Mouse (Mus musculus) heart, adult 2 months (tissue): ENCODE measurements around the gene Glis3. TPM values are rescaled to one million over a fixed set of nuclear protein-coding genes. Genes with fewer than 3 reads are reported as not detected.

ENCODE experiments used
- DNase-seq, 2 experiments: peaks; one replicate each; pipeline ENCODE4 v3.0.0; 2021
- H3K27ac ChIP-seq: fragments of 200-600 bp; 2 replicates; pipeline ENCODE4 v1.8.1; 2022
- H3K27me3 ChIP-seq: fragments of 200-500 bp; 2 replicates; pipeline ENCODE4 v1.6.1; 2012; ENCODE audit warnings: mild to moderate bottlenecking, low read length, inconsistent platforms, mixed read lengths; ENCODE audit not compliant: control insufficient read depth, insufficient read depth
- H3K36me3 ChIP-seq: fragments of 200-500 bp; 2 replicates; pipeline ENCODE4 v1.6.1; 2012; ENCODE audit warnings: low read length, inconsistent platforms; ENCODE audit not compliant: control insufficient read depth, insufficient read depth
- H3K4me1 ChIP-seq: fragments of 200-500 bp; 2 replicates; pipeline ENCODE4 v1.6.1; 2011; ENCODE audit warnings: low read length; ENCODE audit not compliant: control insufficient read depth, insufficient read depth
- H3K4me3 ChIP-seq: fragments of 200-600 bp; 2 replicates; pipeline ENCODE4 v1.8.1; 2022
- H3K79me2 ChIP-seq: fragments of 200-500 bp; replicated peaks from 2 replicates; pipeline ENCODE4 v1.6.1; 2012; ENCODE audit warnings: mild to moderate bottlenecking, inconsistent platforms, low read length, moderate library complexity, mixed read lengths; ENCODE audit not compliant: control insufficient read depth, insufficient read depth
- H3K9ac ChIP-seq: fragments of 200-500 bp; 2 replicates; pipeline ENCODE4 v1.6.1; 2012; ENCODE audit warnings: low read depth, mild to moderate bottlenecking, control low read depth, inconsistent platforms, low read length, mixed read lengths
- CTCF ChIP-seq: fragments of 200-600 bp; IDR thresholded peaks from 2 replicates; pipeline ENCODE4 v1.8.1; 2022; ENCODE audit warnings: antibody characterized with exemption, mild to moderate bottlenecking, moderate library complexity
- EP300 ChIP-seq: fragments of 200-500 bp; IDR thresholded peaks from 2 replicates; pipeline ENCODE4 v1.6.1; 2011; ENCODE audit warnings: low read depth, low read length, control low read depth; ENCODE audit not compliant: insufficient read depth
- POLR2A ChIP-seq: fragments of 200-500 bp; IDR thresholded peaks from 2 replicates; pipeline ENCODE4 v1.6.1; 2011; ENCODE audit warnings: mild to moderate bottlenecking, low read depth, low read length, control low read depth; ENCODE audit not compliant: insufficient read depth
- WGBS: fragments of 180-500 bp; shearing (Covaris S2); methylation state at CpG from one replicate; pipeline ENCODE4 v1.1.7; 2018; 5-methylcytosine and 5-hydroxymethylcytosine counted together
- intact Hi-C: fragments of 180-260 bp; cut with DNase I; formaldehyde crosslinking; loops from one replicate; pipeline ENCODE4 v1.15.1; 2025
- polyA plus RNA-seq: library from polyadenylated mRNA; depleted of rRNA; stranded (reverse); fragments of >200 nt; gene quantifications from 2 replicates; pipeline ENCODE4 v1.2.3, GENCODE M21; 2012
- total RNA-seq, 2 experiments: library from RNA; stranded (reverse); gene quantifications; 2 replicates each; pipeline ENCODE4 v1.2.3; 2021

The Glis3 gene
- total and polyA plus RNA-seq, 3 experiments: 0.55 to 1.3 (median 1.1) TPM

GRCm38 (mm10) chr19:28579724-28580375, 100.0 kb downstream of the Glis3 start:
- Histone ChIP-seq H3K9ac (no peak overlapping the region), H3K4me3 (no peak overlapping the region), H3K27ac (no peak overlapping the region), H3K79me2 (no peaks in the 10 kb centered on the region), H3K27me3 (no peaks in the 10 kb centered on the region), H3K4me1 (no peaks in the 10 kb centered on the region), H3K36me3 (no peaks in the 10 kb centered on the region)
- 69% methylated on average over 14 of the region's 14 CpGs for WGBS
- intact Hi-C loops: no loop called here
- no peak for DNase-seq
- TF ChIP-seq EP300 (no peak), CTCF (no peak), POLR2A (no peak)

- no peak for DNase-seq
- WGBS: 79% methylated on average over 12 of the region's 12 CpGs
- TF ChIP-seq POLR2A (no peak), EP300 (no peak), CTCF (no peak)
- Histone ChIP-seq H3K79me2 (no peaks in the 10 kb centered on the region), H3K4me1 (no peaks in the 10 kb centered on the region), H3K4me3 (no peak overlapping the region), H3K36me3 (no peaks in the 10 kb centered on the region), H3K27me3 (no peaks in the 10 kb centered on the region), H3K9ac (no peak overlapping the region), H3K27ac (no peak overlapping the region)
- intact Hi-C loops: no loop called here
Measured at GRCm38 (mm10) chr19:28577023-28577422, 102.9 kb downstream of the Glis3 start.

- Histone ChIP-seq H3K27me3 (no peaks in the 10 kb centered on the region), H3K9ac (no peak overlapping the region), H3K27ac (no peak overlapping the region), H3K36me3 (no peaks in the 10 kb centered on the region), H3K4me3 (no peak overlapping the region), H3K4me1 (no peaks in the 10 kb centered on the region), H3K79me2 (no peaks in the 10 kb centered on the region)
- 85% methylated on average over 6 of the region's 6 CpGs for WGBS
- TF ChIP-seq CTCF: no peak
- no peak for TF ChIP-seq POLR2A
- no peak for TF ChIP-seq EP300
- DNase-seq: no peak
- intact Hi-C loops: no loop called here
Measured at GRCm38 (mm10) chr19:28576619-28577018, 103.3 kb downstream of the Glis3 start.

- H3K4me3 ChIP-seq: no peak overlapping the region
- H3K27ac ChIP-seq: no peak overlapping the region
- no peak for TF ChIP-seq CTCF
- no peak for TF ChIP-seq EP300
- no peak for TF ChIP-seq POLR2A
- intact Hi-C loops: no loop called here
- 87% methylated on average over 3 of the region's 3 CpGs for WGBS
- H3K79me2 ChIP-seq: no peaks in the 10 kb centered on the region
- DNase-seq: no peak
- no peaks in the 10 kb centered on the region for H3K27me3 ChIP-seq
- H3K4me1 ChIP-seq: no peaks in the 10 kb centered on the region
- H3K36me3 ChIP-seq: no peaks in the 10 kb centered on the region
- no peak overlapping the region for H3K9ac ChIP-seq
Measured at GRCm38 (mm10) chr19:28573641-28574040, 106.2 kb downstream of the Glis3 start.

- H3K27ac ChIP-seq: no peak overlapping the region
- H3K4me1 ChIP-seq: no peaks in the 10 kb centered on the region
- no peak overlapping the region for H3K4me3 ChIP-seq
- no peak for DNase-seq
- H3K79me2 ChIP-seq: no peaks in the 10 kb centered on the region
- no peak for TF ChIP-seq CTCF
- TF ChIP-seq POLR2A: no peak
- no peak for TF ChIP-seq EP300
- H3K9ac ChIP-seq: no peak overlapping the region
- WGBS: 50% methylated on average over 3 of the region's 3 CpGs
- H3K36me3 ChIP-seq: no peaks in the 10 kb centered on the region
- H3K27me3 ChIP-seq: no peaks in the 10 kb centered on the region
- intact Hi-C loops: no loop called here
Measured at GRCm38 (mm10) chr19:28569856-28570255, 110.0 kb downstream of the Glis3 start.

- H3K27me3 ChIP-seq: no peaks in the 10 kb centered on the region
- no peak overlapping the region for H3K4me3 ChIP-seq
- H3K9ac ChIP-seq: no peak overlapping the region
- H3K79me2 ChIP-seq: no peaks in the 10 kb centered on the region
- intact Hi-C loops: no loop called here
- H3K36me3 ChIP-seq: no peaks in the 10 kb centered on the region
- TF ChIP-seq POLR2A (no peak), CTCF (no peak), EP300 (no peak)
- 47% methylated on average over 1 of the region's 1 CpGs for WGBS
- no peak for DNase-seq
- no peak overlapping the region for H3K27ac ChIP-seq
- no peaks in the 10 kb centered on the region for H3K4me1 ChIP-seq
Measured at GRCm38 (mm10) chr19:28567100-28567499, 112.8 kb downstream of the Glis3 start.

GRCm38 (mm10) chr19:28566554-28566953, 113.3 kb downstream of the Glis3 start:
- no peak overlapping the region for H3K9ac ChIP-seq
- H3K4me1 ChIP-seq: no peaks in the 10 kb centered on the region
- no peak for TF ChIP-seq EP300
- TF ChIP-seq POLR2A: no peak
- TF ChIP-seq CTCF: no peak
- intact Hi-C loops: no loop called here
- H3K4me3 ChIP-seq: no peak overlapping the region
- no peak overlapping the region for H3K27ac ChIP-seq
- no peaks in the 10 kb centered on the region for H3K27me3 ChIP-seq
- WGBS: 39% methylated on average over 2 of the region's 2 CpGs
- H3K79me2 ChIP-seq: no peaks in the 10 kb centered on the region
- H3K36me3 ChIP-seq: no peaks in the 10 kb centered on the region
- DNase-seq: no peak
